Mouse (Mus musculus) kidney, postnatal 14 days (tissue): Measurements from ENCODE around the gene Hmgb4.

Experiments
- DNase-seq: peaks from one replicate; pipeline ENCODE4 v3.0.0; 2022; ENCODE audit warnings: mixed read lengths

The Hmgb4 gene

GRCm38 (mm10) chr4:128260907-128261560, at the start of gene Hmgb4:
Hmgb4 (minus strand) TSS chr4:128260957.
- no peak for DNase-seq

GRCm38 (mm10) chr4:128306011-128306410, 45.3 kb upstream of the Hmgb4 start:
- no peak for DNase-seq

- no peak for DNase-seq
These were observed 43.3 kb upstream of the Hmgb4 start for GRCm38 (mm10) chr4:128304049-128304448.

- no peak for DNase-seq
These were observed 27.3 kb upstream of the Hmgb4 start for GRCm38 (mm10) chr4:128288095-128288494.

- DNase-seq: no peak
These were observed 24.3 kb upstream of the Hmgb4 start for GRCm38 (mm10) chr4:128285009-128285408.

GRCm38 (mm10) chr4:128275586-128275985, 14.8 kb upstream of the Hmgb4 start:
- no peak for DNase-seq

GRCm38 (mm10) chr4:128275116-128275515, 14.4 kb upstream of the Hmgb4 start:
- DNase-seq: no peak

GRCm38 (mm10) chr4:128273146-128273545, 12.4 kb upstream of the Hmgb4 start:
- DNase-seq: no peak

GRCm38 (mm10) chr4:128272501-128272900, 11.7 kb upstream of the Hmgb4 start:
- DNase-seq: no peak

- DNase-seq: peak; percentile 51
These were observed 10.2 kb upstream of the Hmgb4 start for GRCm38 (mm10) chr4:128270931-128271330.

GRCm38 (mm10) chr4:128270177-128270576, 9.4 kb upstream of the Hmgb4 start:
- no peak for DNase-seq

GRCm38 (mm10) chr4:128269261-128269875, 8.6 kb upstream of the Hmgb4 start:
- DNase-seq: peak; percentile 9

- no peak for DNase-seq
These were observed 4.6 kb upstream of the Hmgb4 start for GRCm38 (mm10) chr4:128265341-128265740.

GRCm38 (mm10) chr4:128264491-128264890, 3.7 kb upstream of the Hmgb4 start:
- no peak for DNase-seq

- no peak for DNase-seq
These were observed 1.5 kb downstream of the Hmgb4 start for GRCm38 (mm10) chr4:128259211-128259610.

- peak; percentile 44 for DNase-seq
These were observed 12.1 kb downstream of the Hmgb4 start for GRCm38 (mm10) chr4:128248676-128249075.

- DNase-seq: no peak
These were observed 15.6 kb downstream of the Hmgb4 start for GRCm38 (mm10) chr4:128245201-128245600.

- no peak for DNase-seq
These were observed 18.9 kb downstream of the Hmgb4 start for GRCm38 (mm10) chr4:128241854-128242356.

GRCm38 (mm10) chr4:128241075-128241853, 19.5 kb downstream of the Hmgb4 start:
- DNase-seq: no peak

- DNase-seq: no peak
These were observed 21.6 kb downstream of the Hmgb4 start for GRCm38 (mm10) chr4:128239113-128239512.

- no peak for DNase-seq
These were observed 27.3 kb downstream of the Hmgb4 start for GRCm38 (mm10) chr4:128233458-128233857.

GRCm38 (mm10) chr4:128227377-128228316, 33.1 kb downstream of the Hmgb4 start:
- DNase-seq: peak; percentile 6
